Mouse (Mus musculus) liver, embryonic 14.5 days (tissue): ENCODE measurements around the gene Jmjd4.

Experiments used
- CTCF ChIP-seq: IDR thresholded peaks from 2 replicates; pipeline ENCODE4 v1.5.1; 2016; ENCODE audit warnings: antibody characterized with exemption, low read depth, control low read depth
- EP300 ChIP-seq: IDR thresholded peaks from 2 replicates; pipeline ENCODE4 v1.6.1; 2016; ENCODE audit warnings: antibody characterized with exemption, low read depth

DNA sequence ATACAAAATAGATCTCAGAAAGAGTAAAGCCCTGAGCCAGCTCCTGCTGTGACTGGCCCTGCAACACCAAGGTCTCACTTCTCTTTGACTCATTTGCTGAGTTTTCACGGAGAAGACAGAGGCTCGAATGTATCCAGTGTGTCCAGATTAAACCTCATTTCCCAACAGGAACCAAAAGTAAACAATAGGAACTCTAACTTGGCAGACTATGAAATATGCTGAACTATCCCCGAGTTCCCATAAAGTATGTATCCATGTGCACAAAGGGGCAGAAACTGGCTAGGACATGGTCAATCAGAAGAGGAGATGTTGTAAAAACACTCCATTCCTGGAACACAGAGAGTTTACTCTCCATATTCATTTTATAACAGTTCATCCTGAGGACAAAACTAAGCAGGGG, 17.6 kb upstream of the Jmjd4 start:
- no peak for TF ChIP-seq CTCF
- TF ChIP-seq EP300: no peak
